Mouse (Mus musculus) limb, embryonic 15.5 days (tissue): ENCODE results near the gene Polr2a. TPM values are rescaled to one million over a fixed set of nuclear protein-coding genes. Genes with fewer than 3 reads are reported as not detected.

Experiments
- ATAC-seq: fragments of 200-750 bp; cut with Nextera tagmentation; 2 replicates; pipeline ENCODE4 v1.8.0; 2017; ENCODE audit warnings: low read depth, moderate TSS enrichment; ENCODE audit not compliant: insufficient number of reproducible peaks, low FRiP score, low TSS enrichment
- H3K27ac ChIP-seq: fragments of 300-500 bp; sonication (generic); 2 replicates; pipeline ENCODE4 v1.5.1; 2015; ENCODE audit warnings: moderate library complexity, mild to moderate bottlenecking, inconsistent platforms
- H3K27me3 ChIP-seq: fragments of 300-500 bp; sonication (generic); 2 replicates; pipeline ENCODE4 v1.6.1; 2015; ENCODE audit warnings: inconsistent platforms
- H3K36me3 ChIP-seq: fragments of 300-500 bp; sonication (generic); 2 replicates; pipeline ENCODE4 v1.6.1; 2015; ENCODE audit warnings: inconsistent platforms
- H3K4me1 ChIP-seq: fragments of 300-500 bp; sonication (generic); 2 replicates; pipeline ENCODE4 v1.6.1; 2015; ENCODE audit warnings: inconsistent platforms
- H3K4me2 ChIP-seq: fragments of 300-500 bp; sonication (generic); 2 replicates; pipeline ENCODE4 v1.6.1; 2015; ENCODE audit warnings: mild to moderate bottlenecking, inconsistent platforms
- H3K4me3 ChIP-seq: fragments of 300-500 bp; sonication (generic); 2 replicates; pipeline ENCODE4 v1.5.1; 2015; ENCODE audit warnings: mild to moderate bottlenecking, inconsistent platforms
- H3K9ac ChIP-seq: fragments of 300-500 bp; sonication (generic); 2 replicates; pipeline ENCODE4 v1.6.1; 2015; ENCODE audit warnings: inconsistent platforms
- H3K9me3 ChIP-seq: fragments of 300-500 bp; sonication (generic); 2 replicates; pipeline ENCODE4 v1.6.1; 2016; ENCODE audit warnings: inconsistent platforms
- WGBS: fragments of 180-500 bp; shearing (Covaris S2); methylation state at CpG from one replicate; pipeline ENCODE4 v1.1.7; 2015; 5-methylcytosine and 5-hydroxymethylcytosine counted together
- polyA plus RNA-seq: library from polyadenylated mRNA; unstranded; fragments of >200 nt; fragmentation: Nextera tagmentation; extraction: Ambion mirVana; gene quantifications from 2 replicates; pipeline ENCODE4 v1.2.1, GENCODE M21; 2015

Polr2a gene
- polyA plus RNA-seq, 1 experiment from 2014 or later = 20.0 TPM

DNA sequence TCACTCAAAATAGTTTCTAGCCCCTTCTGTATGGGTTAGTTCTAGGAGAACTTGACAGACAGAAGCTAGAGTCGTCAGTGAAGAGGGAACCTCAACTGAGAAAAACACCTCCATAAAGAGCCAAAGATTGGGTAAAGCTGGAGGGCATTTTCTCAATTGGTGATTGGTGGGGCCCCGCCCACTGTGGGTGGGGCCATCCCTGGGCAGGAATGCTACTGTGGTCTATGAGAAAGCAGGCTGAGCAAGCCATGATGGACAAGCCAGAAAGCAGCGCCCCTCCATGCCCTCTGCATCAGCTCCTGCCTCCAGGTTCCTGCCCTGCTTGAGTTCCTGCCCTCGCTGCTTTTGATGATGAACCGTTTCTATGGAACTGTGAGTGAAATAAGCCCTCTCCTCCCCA, 32.5 kb downstream of the Polr2a start:
- Histone ChIP-seq H3K9ac (no peak overlapping the region), H3K4me3 (no peak overlapping the region), H3K27me3 (no peaks in the 10 kb centered on the region), H3K4me2 (no peak overlapping the region), H3K36me3 (no peaks in the 10 kb centered on the region), H3K4me1 (no peaks in the 10 kb centered on the region), H3K27ac (no peak overlapping the region), H3K9me3 (no peaks in the 10 kb centered on the region)
- 43% methylated on average over 5 of the region's 5 CpGs for WGBS
- ATAC-seq = no peak

DNA sequence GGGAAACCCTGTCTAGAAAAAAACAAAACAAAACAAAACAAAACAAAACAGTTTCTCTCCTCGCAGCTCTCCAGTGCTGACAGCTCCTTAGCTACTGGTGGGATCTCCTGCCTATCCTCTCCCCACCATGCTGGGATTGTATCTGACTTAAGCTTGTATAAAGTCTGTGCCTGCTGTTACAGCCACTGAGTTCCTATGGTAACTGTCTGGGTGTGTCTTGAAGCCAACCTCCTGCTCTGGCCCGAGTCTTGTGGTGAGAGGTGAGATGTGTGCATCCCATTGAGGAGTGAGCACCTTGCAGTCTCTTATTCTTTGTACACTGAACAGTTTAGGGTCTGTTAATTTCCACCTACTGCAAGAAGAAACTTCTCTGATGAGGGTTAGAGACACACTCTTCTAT, 35.4 kb downstream of the Polr2a start:
- no peaks in the 10 kb centered on the region for H3K9me3 ChIP-seq
- 45% methylated on average over 2 of the region's 2 CpGs for WGBS
- H3K27me3 ChIP-seq = no peaks in the 10 kb centered on the region
- H3K4me1 ChIP-seq = peaks cover 4% of the 10 kb centered on the region; the same call in 1 of the 2 replicates
- H3K27ac ChIP-seq = no peak overlapping the region
- no peak overlapping the region for H3K9ac ChIP-seq
- no peaks in the 10 kb centered on the region for H3K36me3 ChIP-seq
- no peak for ATAC-seq
- H3K4me2 ChIP-seq = no peak overlapping the region
- no peak overlapping the region for H3K4me3 ChIP-seq

DNA sequence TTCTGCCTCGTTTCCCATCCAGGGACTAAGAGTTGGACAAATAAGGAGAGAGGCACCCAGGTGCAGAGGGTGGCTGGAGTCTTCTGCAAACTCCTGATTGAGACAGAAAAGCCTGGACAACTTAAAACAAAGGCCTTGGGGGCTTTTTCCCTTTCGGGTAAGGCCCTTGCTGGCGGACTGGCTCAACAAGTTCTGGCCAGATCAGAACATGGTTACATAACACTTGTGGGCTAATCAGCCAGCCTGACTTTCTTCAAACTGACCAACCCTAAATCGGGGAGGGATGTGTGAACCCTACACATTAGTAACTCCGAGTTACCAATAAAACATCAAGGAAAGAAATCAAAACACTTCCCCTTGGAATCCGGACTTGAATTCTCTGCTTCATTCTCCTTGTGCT, 37.6 kb downstream of the Polr2a start:
- no peaks in the 10 kb centered on the region for H3K9me3 ChIP-seq
- no peak overlapping the region for H3K4me2 ChIP-seq
- no peak for ATAC-seq
- H3K4me1 ChIP-seq = peaks cover 4% of the 10 kb centered on the region; the same call in 1 of the 2 replicates
- H3K27ac ChIP-seq = no peak overlapping the region
- no peak overlapping the region for H3K4me3 ChIP-seq
- no peak overlapping the region for H3K9ac ChIP-seq
- H3K27me3 ChIP-seq = no peaks in the 10 kb centered on the region
- 60% methylated on average over 6 of the region's 6 CpGs for WGBS
- H3K36me3 ChIP-seq = no peaks in the 10 kb centered on the region

DNA sequence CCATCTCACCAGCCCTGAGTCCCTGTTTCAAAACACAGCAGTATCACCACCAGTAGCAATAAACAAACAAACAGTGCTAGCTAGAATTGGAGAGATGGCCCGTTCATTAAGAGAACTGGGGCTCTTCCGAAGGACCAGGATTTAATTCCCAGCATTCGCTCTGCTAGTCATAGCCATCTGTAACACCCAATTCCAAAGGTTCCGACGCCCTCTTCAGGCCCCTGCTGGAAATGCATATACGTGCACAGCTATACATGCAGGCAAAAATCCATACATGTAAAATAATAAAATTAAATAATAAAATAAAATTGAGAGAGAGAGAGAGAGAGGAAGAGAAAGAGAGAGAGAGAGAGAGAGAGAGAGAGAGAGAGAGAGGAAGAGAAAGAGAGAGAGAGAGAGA, 39.0 kb downstream of the Polr2a start:
- no peak overlapping the region for H3K27ac ChIP-seq
- WGBS = 65% methylated on average over 6 of the region's 6 CpGs
- no peaks in the 10 kb centered on the region for H3K36me3 ChIP-seq
- H3K4me3 ChIP-seq = no peak overlapping the region
- no peaks in the 10 kb centered on the region for H3K27me3 ChIP-seq
- no peak overlapping the region for H3K4me2 ChIP-seq
- H3K4me1 ChIP-seq = peaks cover 10% of the 10 kb centered on the region; the same call in 1 of the 2 replicates
- H3K9me3 ChIP-seq = no peaks in the 10 kb centered on the region
- H3K9ac ChIP-seq = no peak overlapping the region
- ATAC-seq = no peak

DNA sequence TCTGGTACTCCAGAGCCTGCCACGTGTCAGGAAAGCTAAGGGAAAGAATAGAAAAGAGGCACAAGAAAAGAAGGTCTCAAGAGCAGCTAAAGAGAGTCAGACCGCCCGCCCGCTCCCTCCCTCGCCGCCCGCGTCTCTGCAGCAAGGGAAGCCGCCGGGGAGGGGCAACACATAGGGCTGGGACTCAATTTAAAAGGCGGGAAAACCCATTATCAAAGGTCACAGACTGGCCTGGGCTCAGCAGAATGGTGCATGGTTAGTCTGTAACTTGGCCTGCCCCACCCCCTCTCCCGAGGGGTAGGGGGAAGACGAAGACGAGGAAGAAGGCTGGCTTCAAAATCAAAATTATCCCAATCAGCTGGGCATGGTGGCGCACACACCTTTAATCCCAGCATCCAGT, 39.8 kb downstream of the Polr2a start:
- Histone ChIP-seq H3K9ac (no peak overlapping the region), H3K27me3 (no peaks in the 10 kb centered on the region), H3K4me1 (peaks cover 10% of the 10 kb centered on the region; the same call in 1 of the 2 replicates), H3K4me3 (no peak overlapping the region), H3K4me2 (no peak overlapping the region), H3K36me3 (no peaks in the 10 kb centered on the region), H3K9me3 (no peaks in the 10 kb centered on the region), H3K27ac (no peak overlapping the region)
- 34% methylated on average over 15 of the region's 15 CpGs for WGBS
- no peak for ATAC-seq

DNA sequence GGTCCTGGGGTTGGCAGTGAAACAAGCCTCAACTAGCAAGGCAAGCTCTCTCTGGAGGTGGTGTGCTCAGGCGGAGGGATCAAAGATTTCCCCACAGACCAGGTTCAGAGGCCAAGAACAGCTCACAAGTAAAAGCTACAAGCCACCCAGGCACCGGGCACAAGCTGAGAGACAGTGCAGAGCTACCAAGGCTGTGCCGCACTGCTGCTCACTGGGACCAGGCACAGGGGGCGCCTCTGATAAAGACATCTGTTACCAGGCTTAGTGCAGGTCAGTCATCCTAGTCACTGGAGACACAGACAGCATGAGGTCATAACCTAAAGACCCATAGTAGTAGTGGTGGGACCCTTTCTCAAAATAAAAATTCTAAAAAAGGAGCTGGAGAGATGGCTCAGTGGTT, 41.5 kb downstream of the Polr2a start:
- peaks cover 10% of the 10 kb centered on the region; the same call in 1 of the 2 replicates for H3K4me1 ChIP-seq
- ATAC-seq = no peak
- no peaks in the 10 kb centered on the region for H3K9me3 ChIP-seq
- H3K4me3 ChIP-seq = no peak overlapping the region
- 64% methylated on average over 4 of the region's 4 CpGs for WGBS
- no peak overlapping the region for H3K4me2 ChIP-seq
- H3K36me3 ChIP-seq = no peaks in the 10 kb centered on the region
- H3K27ac ChIP-seq = no peak overlapping the region
- no peaks in the 10 kb centered on the region for H3K27me3 ChIP-seq
- H3K9ac ChIP-seq = no peak overlapping the region

DNA sequence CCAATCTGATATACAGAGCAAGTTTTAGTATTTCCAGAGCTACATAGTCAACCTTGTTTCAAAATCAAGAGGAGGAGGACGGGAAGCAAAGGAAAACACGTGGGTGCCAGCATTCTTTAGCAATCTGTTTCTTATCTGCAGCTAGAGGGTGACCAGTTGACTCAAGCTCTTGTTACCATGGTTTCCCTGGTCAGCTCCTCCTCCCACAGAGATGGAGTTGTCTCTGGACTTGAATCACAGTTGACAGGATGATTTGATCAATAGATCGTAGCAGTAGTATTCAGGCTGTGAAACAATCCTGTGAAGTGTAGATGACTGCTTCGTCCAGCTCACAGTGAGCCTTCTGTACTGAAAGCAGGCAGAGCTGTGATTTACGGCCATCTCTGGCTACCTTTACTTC, 42.5 kb downstream of the Polr2a start:
- H3K4me1 ChIP-seq = peaks cover 10% of the 10 kb centered on the region; the same call in 1 of the 2 replicates
- WGBS = 11% methylated on average over 5 of the region's 5 CpGs
- H3K4me3 ChIP-seq = no peak overlapping the region
- no peaks in the 10 kb centered on the region for H3K36me3 ChIP-seq
- no peak for ATAC-seq
- no peaks in the 10 kb centered on the region for H3K27me3 ChIP-seq
- no peak overlapping the region for H3K4me2 ChIP-seq
- H3K9me3 ChIP-seq = no peaks in the 10 kb centered on the region
- H3K27ac ChIP-seq = no peak overlapping the region
- no peak overlapping the region for H3K9ac ChIP-seq

DNA sequence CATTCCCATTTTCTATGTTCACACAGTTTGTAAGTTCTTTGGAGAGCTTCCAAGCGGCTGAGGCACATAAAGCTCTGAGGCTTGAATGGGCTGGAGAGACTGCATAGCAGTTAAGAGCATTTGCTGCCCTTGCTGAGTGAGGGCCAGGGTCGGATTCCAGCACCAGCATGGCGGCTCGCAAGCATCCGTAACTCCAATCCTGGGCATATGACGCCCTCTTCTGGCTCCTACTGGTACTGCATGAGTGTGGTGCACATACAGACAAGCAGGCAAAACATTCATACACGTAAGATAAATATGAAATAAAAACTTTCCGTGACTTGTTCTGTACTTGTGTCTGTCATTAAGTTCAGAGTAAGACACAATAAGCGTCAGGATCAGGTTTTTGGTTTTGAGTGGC, 43.0 kb downstream of the Polr2a start:
- no peak overlapping the region for H3K9ac ChIP-seq
- no peaks in the 10 kb centered on the region for H3K36me3 ChIP-seq
- no peaks in the 10 kb centered on the region for H3K27me3 ChIP-seq
- no peak for ATAC-seq
- 55% methylated on average over 9 of the region's 9 CpGs for WGBS
- no peak overlapping the region for H3K4me3 ChIP-seq
- no peak overlapping the region for H3K4me2 ChIP-seq
- H3K27ac ChIP-seq = no peak overlapping the region
- peaks cover 10% of the 10 kb centered on the region; the same call in 1 of the 2 replicates for H3K4me1 ChIP-seq
- H3K9me3 ChIP-seq = no peaks in the 10 kb centered on the region

DNA sequence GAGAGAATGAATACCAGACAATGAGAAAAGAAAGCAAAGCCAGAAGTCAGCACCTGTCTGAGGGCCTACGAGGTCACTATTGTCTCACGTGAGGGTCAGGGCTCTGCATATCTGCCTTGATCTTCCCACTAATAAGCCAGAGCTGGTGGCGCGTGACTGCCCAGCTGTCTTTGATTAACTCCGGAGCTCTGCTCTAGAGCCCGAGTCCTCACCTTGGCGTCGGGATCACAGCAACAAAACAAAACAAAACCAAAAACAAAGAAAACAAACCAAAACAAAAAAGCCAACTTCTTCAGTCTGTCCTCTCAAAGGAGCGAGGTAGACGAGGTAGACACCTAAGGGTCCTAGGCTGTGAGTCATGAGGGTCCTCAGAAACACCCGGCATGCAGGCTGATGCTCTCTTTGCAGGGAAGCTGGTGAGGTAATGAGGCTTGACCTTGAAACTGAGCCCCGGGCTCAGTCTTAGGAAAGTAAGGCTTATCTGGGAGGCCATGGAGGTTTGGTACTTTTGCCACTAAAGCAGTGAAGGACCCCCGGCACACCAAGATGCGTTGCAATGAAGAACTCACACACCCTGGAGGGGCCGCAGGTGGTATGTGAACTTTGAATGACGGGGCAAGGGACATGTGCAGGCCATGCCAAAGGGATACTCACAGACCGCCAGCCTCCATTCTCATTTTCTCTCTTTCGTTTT, 43.7 kb downstream of the Polr2a start:
- Histone ChIP-seq H3K9me3 (no peaks in the 10 kb centered on the region), H3K27ac (no peak overlapping the region), H3K4me1 (peaks cover 10% of the 10 kb centered on the region; the same call in 1 of the 2 replicates), H3K9ac (no peak overlapping the region), H3K4me2 (no peak overlapping the region), H3K36me3 (no peaks in the 10 kb centered on the region), H3K27me3 (no peaks in the 10 kb centered on the region), H3K4me3 (no peak overlapping the region)
- ATAC-seq = no peak
- 46% methylated on average over 18 of the region's 18 CpGs for WGBS

DNA sequence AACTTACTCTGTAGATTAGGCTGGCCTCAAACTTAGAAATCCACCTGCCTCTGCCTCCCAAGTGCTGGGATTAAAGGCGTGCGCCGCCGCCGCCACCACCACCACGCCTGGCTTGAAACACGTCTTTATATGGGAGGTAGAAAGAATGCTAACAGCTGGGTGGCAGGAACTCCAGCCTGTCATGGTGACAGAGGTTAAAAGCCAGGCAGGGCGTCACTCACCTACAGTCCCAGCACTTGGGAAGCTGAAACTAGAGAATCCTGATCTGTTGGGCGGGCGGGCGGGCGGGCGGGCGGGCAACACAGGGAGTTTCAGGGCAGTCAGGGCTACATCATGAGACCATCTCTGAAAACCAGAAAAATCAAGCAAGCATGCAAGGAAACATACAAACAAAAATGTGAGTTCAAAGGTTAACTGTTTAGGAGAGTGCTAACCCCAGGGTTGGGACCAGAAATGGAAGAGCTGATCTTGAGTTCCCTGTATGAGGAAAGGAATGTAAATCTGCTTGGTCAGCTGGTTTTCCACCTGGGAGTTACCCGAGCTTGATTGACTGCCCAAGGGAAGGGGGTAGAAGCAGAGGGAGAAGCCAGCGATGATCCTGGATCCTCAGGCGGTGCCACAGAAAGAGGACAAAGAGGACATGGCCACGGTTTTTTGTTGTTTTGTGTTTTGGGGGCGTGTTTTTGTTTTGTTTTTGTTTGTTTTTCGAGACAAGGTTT, 45.3 kb downstream of the Polr2a start:
- Histone ChIP-seq H3K27me3 (no peaks in the 10 kb centered on the region), H3K4me2 (no peak overlapping the region), H3K9ac (no peak overlapping the region), H3K4me3 (no peak overlapping the region), H3K27ac (no peak overlapping the region), H3K9me3 (no peaks in the 10 kb centered on the region), H3K36me3 (no peaks in the 10 kb centered on the region), H3K4me1 (peaks cover 9% of the 10 kb centered on the region)
- whole genome bisulfite sequencing = 70% methylated on average over 20 of the region's 20 CpGs
- ATAC-seq = no peak

DNA sequence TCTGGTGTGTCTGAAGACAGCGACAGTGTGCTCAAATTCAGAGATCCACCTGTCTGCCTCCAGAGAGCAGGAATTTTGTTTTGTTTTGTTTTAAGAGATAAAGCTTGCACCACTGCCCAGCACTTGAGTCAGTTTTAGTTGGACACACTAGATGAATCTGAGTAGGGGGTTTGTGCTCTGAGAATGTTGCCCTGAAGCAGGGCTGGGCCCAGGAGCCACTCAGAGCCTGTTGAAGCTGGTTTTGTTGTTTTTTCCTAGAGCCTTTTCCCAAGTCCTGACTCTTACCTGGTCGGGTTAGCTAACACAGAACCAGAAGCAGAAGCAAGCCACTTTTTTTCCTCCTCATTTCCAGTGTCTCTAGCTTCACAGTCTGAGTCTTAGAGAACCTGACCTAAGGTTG, 47.4 kb downstream of the Polr2a start:
- no peak for ATAC-seq
- peaks cover 9% of the 10 kb centered on the region for H3K4me1 ChIP-seq
- no peak overlapping the region for H3K27ac ChIP-seq

DNA sequence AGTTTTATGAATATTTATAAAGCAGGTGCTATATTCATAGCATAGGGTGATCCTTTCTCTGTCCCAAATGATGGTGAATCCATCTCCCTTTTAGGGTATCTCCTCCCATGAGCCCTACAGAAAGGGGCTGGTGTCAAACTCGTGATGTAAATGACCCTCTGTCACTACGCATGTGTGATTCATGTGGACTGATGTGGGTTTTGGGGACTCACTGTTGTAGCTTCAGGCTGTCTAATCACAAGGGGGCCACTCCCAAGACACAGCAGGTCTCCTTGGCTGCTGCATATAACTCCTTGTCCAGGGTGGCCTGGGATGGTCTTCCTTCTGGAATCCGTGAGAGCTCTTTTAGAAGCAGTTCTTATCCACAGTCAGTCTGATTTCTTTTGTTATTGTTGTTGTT, 48.0 kb downstream of the Polr2a start:
- H3K4me2 ChIP-seq = no peak overlapping the region
- H3K27ac ChIP-seq = no peak overlapping the region
- ATAC-seq = no peak
- no peaks in the 10 kb centered on the region for H3K27me3 ChIP-seq
- peaks cover 9% of the 10 kb centered on the region for H3K4me1 ChIP-seq
- H3K9ac ChIP-seq = no peak overlapping the region
- H3K36me3 ChIP-seq = no peaks in the 10 kb centered on the region
- 65% methylated on average over 3 of the region's 3 CpGs for WGBS
- no peaks in the 10 kb centered on the region for H3K9me3 ChIP-seq
- no peak overlapping the region for H3K4me3 ChIP-seq

More for the DNA sequence above, 47.4 kb downstream of the Polr2a start:
- Histone ChIP-seq H3K4me3 (no peak overlapping the region), H3K36me3 (no peaks in the 10 kb centered on the region), H3K27me3 (no peaks in the 10 kb centered on the region), H3K9me3 (no peaks in the 10 kb centered on the region), H3K4me2 (no peak overlapping the region), H3K9ac (no peak overlapping the region)
- WGBS = 73% methylated on average over 2 of the region's 2 CpGs
